Mouse (Mus musculus) gonadal fat pad, adult 2 months (tissue): ENCODE results near the gene Spcs2. TPM values are rescaled to one million over a fixed set of nuclear protein-coding genes. Genes with fewer than 3 reads are reported as not detected.
"Not testable (repeated sequence)": the region's sequence is repeated elsewhere in the genome, so short reads cannot be mapped to it uniquely, and the experiment has no call there.

Experiments used
- DNase-seq: peaks from one replicate; pipeline ENCODE4 v3.0.0-alpha.2; 2012; ENCODE audit warnings: low read depth
- polyA plus RNA-seq: library from polyadenylated mRNA; depleted of rRNA; stranded (reverse); fragments of >200 nt; gene quantifications from 2 replicates; pipeline ENCODE4 v1.2.3, GENCODE M21; 2012

Spcs2 gene
- polyA plus RNA-seq, 1 experiment: 48.4 TPM

- DNase-seq: no peak
These were observed 38.4 kb downstream of the Spcs2 start for GRCm38 (mm10) chr7:99824649-99825483.

GRCm38 (mm10) chr7:99823045-99823663, 40.1 kb downstream of the Spcs2 start:
- DNase-seq: no peak

DNA sequence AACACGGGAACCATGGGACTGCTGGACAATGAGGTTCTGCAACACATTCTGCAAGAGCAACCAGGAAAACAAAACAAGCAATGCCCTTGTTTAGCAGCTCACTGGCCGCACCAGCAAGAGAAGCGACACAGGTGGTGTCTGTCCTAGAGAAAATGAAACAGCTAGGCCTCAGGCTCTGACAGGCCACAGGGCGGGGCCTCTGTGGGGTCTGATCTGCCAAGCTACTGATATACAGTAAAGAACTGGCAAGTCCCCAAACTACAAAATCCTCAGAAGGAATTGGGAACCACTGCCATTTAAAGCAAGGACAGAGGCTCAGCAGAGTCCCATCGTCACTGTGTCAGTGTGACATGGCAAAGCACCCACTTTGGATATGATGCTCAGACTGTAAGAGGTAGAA, 40.8 kb downstream of the Spcs2 start:
- DNase-seq: no peak

DNA sequence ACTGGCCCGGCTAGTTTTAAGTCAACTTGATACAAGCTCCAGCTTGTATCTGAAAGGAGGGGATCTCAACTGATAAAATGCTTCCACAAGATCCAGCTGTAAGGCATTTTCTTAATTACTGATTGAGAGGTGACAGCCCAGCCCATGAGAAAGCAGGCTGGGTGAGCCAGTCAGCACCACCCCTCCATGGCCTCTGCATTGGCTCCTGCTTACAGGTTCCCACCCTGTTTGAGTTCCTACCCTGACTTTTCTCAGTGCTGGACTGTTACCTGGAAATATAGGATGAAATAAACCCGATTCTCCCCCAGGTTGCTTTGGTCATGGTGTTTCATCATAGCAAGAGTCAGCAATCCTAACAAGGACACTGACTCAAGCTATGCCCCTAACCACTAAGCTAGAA, 41.3 kb downstream of the Spcs2 start:
- no peak for DNase-seq

- not testable (repeated sequence) for DNase-seq
These were observed 45.0 kb downstream of the Spcs2 start for GRCm38 (mm10) chr7:99818181-99818725.

DNA sequence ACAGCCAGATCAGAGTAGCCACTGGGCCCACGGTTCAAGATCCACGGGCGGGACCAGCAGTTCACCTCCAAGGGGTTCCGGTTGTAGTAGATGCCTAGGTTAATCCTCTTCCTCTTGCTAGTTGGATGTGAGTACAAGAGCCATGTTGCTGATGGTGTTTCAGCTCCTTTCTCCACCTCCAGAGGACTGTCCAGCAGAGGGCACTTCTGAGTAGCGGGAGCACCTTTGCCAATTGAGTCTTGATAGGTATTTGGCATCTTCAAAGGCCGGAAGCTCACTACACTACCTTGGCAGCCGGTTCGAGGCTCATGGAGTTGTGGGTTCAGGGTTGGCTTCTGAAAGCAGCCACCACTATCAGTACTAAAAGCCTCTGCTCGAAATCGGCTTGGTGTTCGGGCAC, 49.9 kb downstream of the Spcs2 start:
- no peak for DNase-seq

DNA sequence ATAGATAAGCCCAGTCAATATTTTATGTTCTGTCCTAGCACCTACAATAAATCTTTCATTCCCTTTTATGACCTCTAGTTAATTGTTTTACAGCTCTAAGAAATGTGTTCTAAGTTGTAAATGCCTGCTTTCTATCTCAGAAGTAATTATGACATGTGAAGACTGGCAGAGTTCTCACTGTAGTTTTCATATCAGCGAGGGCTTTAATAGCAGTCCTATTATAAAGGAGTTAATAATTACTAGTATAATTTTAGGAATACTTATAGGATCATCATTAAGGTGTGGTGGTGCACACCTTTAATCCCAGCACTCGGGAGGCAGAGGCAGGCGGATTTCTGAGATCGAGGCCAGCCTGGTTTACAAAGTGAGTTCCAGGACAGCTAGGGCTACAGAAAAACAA, 51.6 kb downstream of the Spcs2 start:
- DNase-seq: no peak

GRCm38 (mm10) chr7:99810814-99811213, 52.4 kb downstream of the Spcs2 start:
- no peak for DNase-seq

GRCm38 (mm10) chr7:99807043-99807442, 56.2 kb downstream of the Spcs2 start:
- not testable (repeated sequence) for DNase-seq

GRCm38 (mm10) chr7:99805340-99805739, 57.9 kb downstream of the Spcs2 start:
- no peak for DNase-seq

DNA sequence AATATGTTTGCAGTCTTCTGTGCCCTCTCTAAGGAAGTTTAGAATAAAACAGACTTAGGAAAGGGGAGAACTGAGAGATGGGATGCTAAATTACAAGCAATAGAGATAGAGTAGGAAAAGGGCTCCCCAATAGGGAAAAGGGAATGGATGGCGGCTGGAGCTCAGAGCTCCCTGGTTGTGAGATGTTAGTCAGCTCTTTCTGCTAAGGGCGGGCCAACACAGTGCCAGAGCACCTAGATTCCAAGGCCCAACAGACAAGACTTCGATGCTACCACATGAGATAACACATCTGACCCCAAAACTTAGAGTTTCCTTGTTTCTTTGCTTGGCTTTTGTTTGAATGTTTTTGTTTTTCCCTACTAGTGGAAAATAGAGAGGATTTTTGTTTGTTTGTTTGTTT, 59.2 kb downstream of the Spcs2 start:
- not testable (repeated sequence) for DNase-seq

DNA sequence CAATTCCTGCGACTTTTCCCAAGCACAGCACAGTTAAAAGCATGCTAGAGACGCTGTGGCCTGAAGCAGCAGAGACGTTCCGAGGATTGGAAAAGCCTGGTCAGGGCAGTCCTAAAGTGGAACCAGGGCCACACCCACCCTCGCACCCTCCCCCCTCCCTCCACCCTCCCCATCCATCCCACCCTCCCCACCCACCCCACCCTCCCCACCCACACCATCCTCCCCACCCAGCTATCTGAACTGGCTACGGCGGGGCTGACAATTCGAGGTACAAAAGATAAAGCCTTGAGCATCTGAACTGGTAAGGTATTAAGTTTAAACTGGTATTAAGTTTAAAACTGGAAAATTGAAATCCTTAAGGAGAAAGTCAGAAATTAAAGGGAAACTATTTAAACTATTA, 59.7 kb downstream of the Spcs2 start:
- DNase-seq: no peak

DNA sequence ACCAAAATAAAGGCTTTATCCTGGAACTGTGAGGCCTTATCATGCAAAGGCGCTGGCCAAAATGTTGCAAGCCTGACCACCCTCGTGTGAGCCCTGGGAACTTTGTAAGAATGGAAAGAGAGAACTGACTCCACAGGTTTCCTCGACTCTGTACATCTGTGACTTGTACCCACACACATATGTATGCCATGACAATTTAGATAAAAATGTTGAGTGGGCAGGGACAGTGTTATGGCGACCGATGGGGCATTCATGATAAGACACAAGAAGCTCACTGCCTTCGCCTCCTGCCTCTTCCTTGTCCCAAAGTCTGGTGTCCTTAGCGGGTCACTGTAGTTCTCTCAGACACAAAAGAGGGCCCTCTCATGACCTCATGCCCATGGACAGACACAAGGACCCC, 64.1 kb downstream of the Spcs2 start:
- no peak for DNase-seq

DNA sequence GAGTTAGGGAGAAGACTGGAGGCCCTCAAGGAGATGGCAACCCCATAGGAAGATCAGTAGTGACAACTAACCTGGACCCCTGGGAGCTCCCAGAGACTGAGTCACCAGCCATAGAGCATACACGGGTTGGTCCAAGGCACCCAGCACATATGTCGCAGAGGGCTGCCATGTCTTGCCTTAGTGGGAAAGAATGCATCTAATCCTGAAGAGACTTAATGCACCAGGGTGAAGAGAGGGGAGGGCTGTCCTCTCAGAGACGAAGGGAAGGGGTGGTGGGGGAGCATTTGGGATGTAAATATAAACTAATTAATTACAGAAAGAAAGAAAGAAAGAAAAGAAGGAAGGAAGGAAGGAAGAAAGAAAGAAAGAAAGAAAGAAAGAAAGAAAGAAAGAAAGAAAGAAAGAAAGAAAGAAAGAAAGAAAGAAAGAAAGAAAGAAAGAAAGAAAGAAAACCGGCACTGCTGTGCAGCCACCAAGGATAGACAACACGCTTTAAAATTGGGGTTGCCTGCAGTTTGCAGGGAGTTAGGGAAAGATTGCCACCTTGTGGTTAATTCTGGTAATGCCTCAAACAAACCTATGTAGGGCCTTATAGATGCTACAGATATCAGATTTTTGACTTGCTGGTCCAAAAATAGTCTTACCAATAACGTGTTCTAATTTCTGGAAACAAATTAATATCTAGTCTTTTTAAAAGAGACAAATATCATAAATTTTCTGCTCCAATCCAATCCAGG, 65.2 kb downstream of the Spcs2 start:
- no peak for DNase-seq

DNA sequence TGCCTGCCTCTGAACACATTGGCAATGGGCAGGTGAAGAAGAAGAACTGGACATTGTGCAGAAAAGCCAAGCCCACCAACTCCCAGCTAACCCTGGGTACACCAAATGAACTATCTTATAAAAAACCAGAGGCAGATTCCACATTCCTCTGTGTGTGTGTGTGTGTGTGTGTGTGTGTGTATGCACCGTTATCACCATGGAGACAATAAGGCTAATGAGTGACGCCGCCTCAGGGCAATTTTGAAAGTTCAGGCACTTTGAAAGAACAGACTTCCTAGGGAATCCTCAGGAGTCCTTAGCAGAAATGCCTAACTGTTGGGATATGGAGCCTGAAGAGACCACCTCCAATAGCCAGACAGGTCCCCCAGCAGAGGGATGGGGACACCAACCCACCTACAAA, 66.0 kb downstream of the Spcs2 start:
- no peak for DNase-seq

DNA sequence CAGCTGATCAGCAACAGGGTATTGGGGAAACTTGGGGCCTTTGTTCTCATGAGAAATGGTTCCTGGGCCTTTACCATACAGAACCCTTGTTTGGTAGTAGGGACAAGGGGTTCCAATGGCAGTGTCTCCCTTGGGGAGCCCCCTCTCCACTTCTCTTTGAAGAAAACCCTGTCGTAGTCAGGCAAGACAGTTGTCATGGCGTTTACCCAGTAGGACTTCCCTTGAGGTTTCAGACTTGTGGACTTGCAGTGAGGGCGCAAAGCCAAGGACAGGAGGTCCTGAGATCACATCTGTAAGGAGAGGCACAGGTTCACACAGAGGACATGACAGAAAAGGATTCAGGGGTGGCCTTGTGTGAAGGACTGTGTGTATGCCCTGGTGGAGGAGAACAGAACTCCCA, 66.8 kb downstream of the Spcs2 start:
- no peak for DNase-seq

GRCm38 (mm10) chr7:99795192-99795981, 67.9 kb downstream of the Spcs2 start:
- DNase-seq: no peak

- DNase-seq: no peak
These were observed 69.2 kb downstream of the Spcs2 start for GRCm38 (mm10) chr7:99794096-99794495.

DNA sequence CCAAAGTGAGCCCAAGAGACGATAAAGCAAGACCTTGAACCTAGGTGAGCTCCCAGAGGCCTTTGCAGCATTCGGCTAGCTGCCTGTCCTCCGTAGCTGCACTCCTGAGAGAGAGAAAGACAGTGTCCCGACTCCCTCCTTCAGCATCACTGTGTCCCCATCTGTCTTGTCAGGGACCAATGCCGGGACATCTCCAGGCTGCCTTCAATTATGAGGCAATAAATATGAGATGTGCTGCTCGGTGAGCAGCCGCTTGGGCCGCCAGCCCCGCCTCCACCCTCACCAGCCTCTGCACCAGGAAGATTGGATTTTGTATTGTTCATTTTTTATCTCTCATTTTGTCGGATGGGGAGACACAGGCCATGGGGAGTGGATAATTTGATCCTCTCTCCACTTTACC, 72.4 kb downstream of the Spcs2 start:
- no peak for DNase-seq

DNA sequence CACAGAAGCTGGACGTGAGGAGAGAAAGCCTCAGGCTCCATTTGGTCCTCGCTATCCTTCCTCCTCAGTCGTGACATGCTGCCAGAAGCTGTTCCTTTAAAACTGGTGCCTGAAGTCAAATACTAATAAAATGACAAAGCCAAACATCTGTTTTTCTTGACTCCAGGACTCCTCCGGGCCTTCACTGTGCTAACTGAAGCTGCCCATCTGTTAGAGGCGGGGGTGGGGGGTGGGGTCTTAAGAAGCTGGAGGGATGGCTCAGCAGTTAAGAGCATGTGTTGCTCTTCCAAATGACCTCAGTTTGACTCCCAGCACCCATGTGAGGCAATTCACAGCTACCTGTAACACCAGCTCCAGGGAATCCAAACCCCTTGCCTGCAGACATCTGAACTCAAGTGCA, 74.7 kb downstream of the Spcs2 start:
- no peak for DNase-seq

- no peak for DNase-seq
These were observed 75.3 kb downstream of the Spcs2 start for GRCm38 (mm10) chr7:99787935-99788334.
